Mouse (Mus musculus): Measurements from ENCODE around the gene Wdfy2. TPM values are rescaled to one million over a fixed set of nuclear protein-coding genes. Genes with fewer than 3 reads are reported as not detected.

Wdfy2 gene
- polyA plus RNA-seq, 1 experiment from 2014 or later = 3.7 TPM

DNA sequence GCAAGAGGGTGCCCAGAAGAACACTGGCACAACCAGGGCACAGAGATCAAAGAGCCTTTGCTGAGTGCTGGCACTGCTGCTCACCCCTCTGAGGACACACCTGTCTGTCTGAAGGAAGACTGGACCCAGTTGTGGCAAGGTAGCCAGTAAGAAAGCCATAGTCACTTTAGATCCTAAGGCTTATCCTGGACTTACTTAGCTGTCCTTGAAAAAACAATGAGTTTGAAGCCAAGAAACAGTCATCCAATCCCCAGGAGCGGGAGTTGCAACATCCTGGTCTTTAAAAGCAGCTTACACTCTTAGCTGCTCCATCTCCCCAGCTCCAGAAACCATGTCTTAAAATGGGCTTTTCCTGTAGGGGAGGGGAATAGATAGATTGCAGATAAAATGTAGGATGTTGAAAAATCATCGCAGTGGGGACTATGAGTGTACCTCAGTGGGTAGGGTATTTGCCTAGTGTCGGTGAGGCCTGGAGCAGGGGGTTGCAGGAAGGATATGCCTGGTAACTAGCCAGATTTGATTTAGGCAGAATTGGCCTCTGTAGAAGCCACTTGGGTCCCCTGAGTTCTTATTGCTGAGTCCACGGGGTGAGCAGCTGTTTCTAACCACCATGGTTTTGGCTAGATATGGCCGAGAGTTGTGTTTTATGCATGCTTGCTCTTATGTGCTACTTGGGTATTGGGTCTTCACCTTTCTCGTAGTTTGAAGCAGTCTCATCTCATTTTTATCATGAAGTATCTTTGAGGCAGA lies 99.3 kb downstream of the Wdfy2 start:
- 80% methylated on average over 6 of the region's 6 CpGs for WGBS
- peaks cover 29% of the 10 kb centered on the region for H3K36me3 ChIP-seq
- peaks cover 13% of the 10 kb centered on the region; the same call in 1 of the 2 replicates for H3K4me1 ChIP-seq
- H3K27ac ChIP-seq (replicated peaks) = no peak overlapping the region
- 0 out of 2 replicates have a peak, but pooled peaks cover 6% of the 10 kb centered on the region for H3K9me3 ChIP-seq
- H3K4me3 ChIP-seq = no peak overlapping the region
- H3K9ac ChIP-seq = no peak overlapping the region
- ATAC-seq (ENCODE audit: extremely low read depth, insufficient number of reproducible peaks, low FRiP score, low TSS enrichment) = no peak
- H3K4me2 ChIP-seq = no peak overlapping the region
- no peaks in the 10 kb centered on the region for H3K27me3 ChIP-seq (replicated peaks)

DNA sequence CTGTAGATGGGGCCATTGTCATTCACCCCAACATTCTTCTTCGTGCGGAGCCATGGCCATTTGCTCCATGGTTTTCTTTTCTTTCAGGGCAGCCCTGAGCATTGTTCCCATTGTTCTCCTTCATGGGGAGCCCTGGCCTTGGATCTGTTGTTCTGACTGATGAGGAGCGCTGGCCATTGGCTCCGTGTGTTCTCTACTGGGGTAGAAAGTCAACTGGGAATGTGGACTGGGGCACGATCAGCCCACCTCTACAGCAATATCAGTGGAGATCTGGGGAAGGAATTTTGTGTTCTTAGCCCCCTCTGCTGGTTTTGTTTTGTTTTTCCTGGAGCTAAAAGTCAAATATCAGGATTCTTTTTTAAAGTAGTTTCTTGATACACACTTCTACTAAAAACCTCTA lies 100.2 kb downstream of the Wdfy2 start:
- no peak for ATAC-seq (ENCODE audit: extremely low read depth, insufficient number of reproducible peaks, low FRiP score, low TSS enrichment)
- 76% methylated on average over 5 of the region's 5 CpGs for WGBS
- Histone ChIP-seq H3K4me2 (no peak overlapping the region), H3K27me3 (replicated peaks) (no peaks in the 10 kb centered on the region), H3K36me3 (peaks cover 36% of the 10 kb centered on the region), H3K4me1 (peaks cover 13% of the 10 kb centered on the region; the same call in 1 of the 2 replicates), H3K4me3 (no peak overlapping the region), H3K9ac (no peak overlapping the region), H3K27ac (replicated peaks) (no peak overlapping the region), H3K9me3 (0 out of 2 replicates have a peak, but pooled peaks cover 6% of the 10 kb centered on the region)

DNA sequence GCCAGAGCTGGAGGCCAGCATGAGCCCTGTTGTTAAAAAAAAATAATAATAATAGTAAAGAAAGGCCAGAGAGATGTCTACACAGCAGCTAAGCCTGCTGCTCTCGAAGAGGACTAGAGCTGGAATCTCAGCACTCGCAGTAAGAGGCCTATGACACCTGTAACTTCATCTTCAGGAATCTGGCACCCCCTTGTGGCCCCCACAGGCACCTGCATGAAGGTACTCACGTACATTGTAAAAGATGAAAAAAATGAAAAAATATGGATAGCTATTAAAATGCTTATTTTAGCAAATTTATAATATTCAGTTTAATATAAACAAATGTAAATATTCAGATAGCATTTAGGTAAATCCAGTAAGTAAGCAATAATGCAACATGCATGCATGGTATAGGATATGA lies 102.0 kb downstream of the Wdfy2 start:
- Histone ChIP-seq H3K4me3 (no peak overlapping the region), H3K27ac (replicated peaks) (no peak overlapping the region), H3K36me3 (peaks cover 43% of the 10 kb centered on the region), H3K27me3 (replicated peaks) (no peaks in the 10 kb centered on the region), H3K4me1 (peaks cover 13% of the 10 kb centered on the region; the same call in 1 of the 2 replicates), H3K9ac (no peak overlapping the region), H3K4me2 (no peak overlapping the region), H3K9me3 (0 out of 2 replicates have a peak, but pooled peaks cover 6% of the 10 kb centered on the region)
- 89% methylated on average over 3 of the region's 3 CpGs for WGBS
- no peak for ATAC-seq (ENCODE audit: extremely low read depth, insufficient number of reproducible peaks, low FRiP score, low TSS enrichment)

DNA sequence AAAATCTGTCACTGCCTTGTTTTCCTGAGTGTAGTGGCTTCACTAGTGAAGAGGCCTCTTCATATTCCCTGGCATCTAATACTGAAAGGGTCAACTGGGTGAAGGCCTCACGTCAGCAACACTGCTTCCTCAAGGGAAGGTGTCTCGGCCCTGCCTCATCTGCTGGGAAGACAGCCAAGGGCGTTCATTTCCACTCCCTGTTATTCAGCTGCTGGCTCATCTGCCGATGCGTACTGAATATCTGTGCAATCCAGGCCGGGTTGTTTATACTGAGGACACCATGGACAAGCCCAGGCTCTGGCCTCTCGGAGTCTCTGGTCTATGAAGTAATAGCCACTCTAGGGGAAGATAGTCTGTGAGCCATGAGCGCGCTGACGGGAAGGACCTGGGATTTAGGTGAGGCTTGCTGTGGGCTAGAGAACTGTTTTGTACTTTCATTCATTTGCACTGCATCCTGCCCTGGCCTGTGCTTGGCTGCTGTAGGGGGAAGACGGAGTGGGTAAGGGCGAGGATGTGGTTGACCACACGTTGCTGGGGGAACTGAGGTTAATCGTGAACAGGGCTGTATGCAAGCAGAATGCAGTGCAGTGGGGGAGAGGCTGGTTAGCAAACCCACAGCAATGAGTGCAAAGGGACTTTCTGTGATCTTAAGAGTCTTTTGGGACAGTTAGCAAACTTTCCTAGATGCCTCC lies 103.1 kb downstream of the Wdfy2 start:
- peak overlapping the region; percentile 42; the same call in 1 of the 2 replicates for H3K27ac ChIP-seq (replicated peaks)
- H3K4me3 ChIP-seq = no peak overlapping the region
- WGBS = 66% methylated on average over 14 of the region's 14 CpGs
- no peaks in the 10 kb centered on the region for H3K27me3 ChIP-seq (replicated peaks)
- H3K36me3 ChIP-seq = peaks cover 49% of the 10 kb centered on the region
- H3K9ac ChIP-seq = no peak overlapping the region
- H3K4me1 ChIP-seq = peaks cover 13% of the 10 kb centered on the region; the same call in 1 of the 2 replicates
- ATAC-seq (ENCODE audit: extremely low read depth, insufficient number of reproducible peaks, low FRiP score, low TSS enrichment) = no peak
- no peak overlapping the region for H3K4me2 ChIP-seq
- H3K9me3 ChIP-seq = 0 out of 2 replicates have a peak, but pooled peaks cover 6% of the 10 kb centered on the region

DNA sequence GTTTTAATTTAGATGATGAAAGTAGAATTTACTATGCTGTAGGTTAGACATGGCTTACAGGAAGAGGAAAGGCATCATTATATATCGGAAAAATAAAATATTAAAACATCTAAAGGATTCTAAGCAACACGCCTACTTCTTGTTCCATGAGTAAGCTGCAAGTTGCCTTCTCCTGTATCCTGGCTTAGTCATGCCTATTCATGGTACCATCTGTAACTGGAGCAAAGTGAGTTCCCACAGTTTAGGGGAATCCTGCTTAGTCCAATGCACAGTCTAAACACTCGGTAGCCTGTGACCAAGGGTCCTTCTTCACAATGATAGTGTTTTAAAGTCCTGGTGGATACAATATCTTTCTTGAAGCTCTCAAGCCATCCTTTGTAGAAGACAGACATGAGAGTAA lies 109.3 kb downstream of the Wdfy2 start:
- ATAC-seq (ENCODE audit: extremely low read depth, insufficient number of reproducible peaks, low FRiP score, low TSS enrichment) = no peak
- no peak overlapping the region for H3K9ac ChIP-seq
- no peak overlapping the region for H3K4me3 ChIP-seq
- peaks cover 69% of the 10 kb centered on the region for H3K36me3 ChIP-seq
- no peaks in the 10 kb centered on the region for H3K4me1 ChIP-seq
- H3K4me2 ChIP-seq = no peak overlapping the region
- WGBS = 83% methylated on average over 3 of the region's 3 CpGs
- H3K27me3 ChIP-seq (replicated peaks) = no peaks in the 10 kb centered on the region
- no peak overlapping the region for H3K27ac ChIP-seq (replicated peaks)
- no peaks in the 10 kb centered on the region for H3K9me3 ChIP-seq

DNA sequence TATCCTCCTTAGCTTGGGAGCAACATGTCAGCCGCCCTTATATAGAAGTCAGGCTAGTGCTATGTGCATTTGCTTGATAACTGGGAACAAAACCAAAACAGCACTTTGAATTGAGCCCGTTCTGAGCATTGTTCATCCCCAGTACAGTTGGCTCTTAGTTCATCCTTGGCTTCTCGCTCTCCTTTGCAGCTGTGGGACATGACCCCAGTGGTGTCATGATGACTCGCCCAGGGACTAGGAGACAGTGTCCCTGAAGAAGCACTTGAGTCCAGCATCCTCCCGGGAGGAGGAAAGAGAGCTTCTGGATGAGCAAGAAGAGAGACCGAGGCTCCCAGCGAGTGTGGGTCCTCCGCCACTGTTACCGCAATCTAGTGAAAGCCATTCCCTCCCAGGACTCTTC lies 118.6 kb downstream of the Wdfy2 start:
- ATAC-seq (ENCODE audit: extremely low read depth, insufficient number of reproducible peaks, low FRiP score, low TSS enrichment) = no peak
- Histone ChIP-seq H3K27me3 (replicated peaks) (no peaks in the 10 kb centered on the region), H3K27ac (replicated peaks) (no peak overlapping the region), H3K36me3 (peaks cover 83% of the 10 kb centered on the region), H3K9ac (no peak overlapping the region), H3K9me3 (no peaks in the 10 kb centered on the region), H3K4me3 (no peak overlapping the region), H3K4me2 (no peak overlapping the region), H3K4me1 (peaks cover 6% of the 10 kb centered on the region; the same call in 1 of the 2 replicates)
- WGBS = 80% methylated on average over 9 of the region's 9 CpGs

DNA sequence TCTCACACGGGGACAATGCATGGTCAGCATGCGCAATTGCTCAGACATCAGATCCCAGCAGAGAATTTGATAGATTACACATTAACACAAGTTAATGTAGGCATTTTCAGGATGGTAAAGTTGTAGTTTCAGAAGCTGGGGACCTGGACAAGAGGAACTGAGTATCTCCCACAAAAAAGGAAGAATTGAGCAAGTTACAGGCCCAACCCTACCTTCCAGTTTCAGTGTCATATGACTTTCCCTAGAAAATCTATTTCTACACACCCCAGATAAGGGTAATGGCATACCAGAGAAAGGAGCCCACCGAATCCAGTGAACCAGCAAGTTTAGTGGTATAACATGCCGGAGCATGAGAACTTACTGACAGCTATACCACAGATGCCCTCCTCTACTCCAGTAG lies 126.2 kb downstream of the Wdfy2 start:
- Histone ChIP-seq H3K27me3 (replicated peaks) (no peaks in the 10 kb centered on the region), H3K4me2 (no peak overlapping the region), H3K9me3 (no peaks in the 10 kb centered on the region), H3K27ac (replicated peaks) (no peak overlapping the region), H3K4me3 (no peak overlapping the region), H3K4me1 (peaks cover 19% of the 10 kb centered on the region), H3K9ac (no peak overlapping the region), H3K36me3 (peaks cover 24% of the 10 kb centered on the region)
- no peak for ATAC-seq (ENCODE audit: extremely low read depth, insufficient number of reproducible peaks, low FRiP score, low TSS enrichment)
- 74% methylated on average over 4 of the region's 4 CpGs for WGBS

DNA sequence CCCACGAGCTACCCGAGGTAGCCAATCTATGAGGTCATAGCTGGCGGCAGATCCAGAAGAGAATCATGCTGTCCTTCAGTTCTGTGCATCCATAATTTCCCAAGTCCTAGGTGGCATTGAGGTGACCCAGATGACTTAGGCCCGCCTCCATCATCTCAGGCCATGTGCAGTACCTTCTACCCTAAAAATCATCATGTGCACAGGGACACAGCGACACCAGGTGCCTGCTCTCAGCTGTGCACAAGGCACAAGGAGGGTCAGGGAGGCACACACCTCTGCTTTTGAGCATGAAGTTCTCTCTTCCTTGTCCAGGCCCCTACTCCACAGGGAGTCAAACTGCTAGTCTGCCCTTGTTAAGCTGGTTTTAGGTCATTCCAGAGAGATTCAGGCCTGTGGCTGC lies 127.9 kb downstream of the Wdfy2 start:
- 69% methylated on average over 5 of the region's 5 CpGs for WGBS
- ATAC-seq (ENCODE audit: extremely low read depth, insufficient number of reproducible peaks, low FRiP score, low TSS enrichment) = no peak
- peak overlapping the region; percentile 71 for H3K4me2 ChIP-seq

DNA sequence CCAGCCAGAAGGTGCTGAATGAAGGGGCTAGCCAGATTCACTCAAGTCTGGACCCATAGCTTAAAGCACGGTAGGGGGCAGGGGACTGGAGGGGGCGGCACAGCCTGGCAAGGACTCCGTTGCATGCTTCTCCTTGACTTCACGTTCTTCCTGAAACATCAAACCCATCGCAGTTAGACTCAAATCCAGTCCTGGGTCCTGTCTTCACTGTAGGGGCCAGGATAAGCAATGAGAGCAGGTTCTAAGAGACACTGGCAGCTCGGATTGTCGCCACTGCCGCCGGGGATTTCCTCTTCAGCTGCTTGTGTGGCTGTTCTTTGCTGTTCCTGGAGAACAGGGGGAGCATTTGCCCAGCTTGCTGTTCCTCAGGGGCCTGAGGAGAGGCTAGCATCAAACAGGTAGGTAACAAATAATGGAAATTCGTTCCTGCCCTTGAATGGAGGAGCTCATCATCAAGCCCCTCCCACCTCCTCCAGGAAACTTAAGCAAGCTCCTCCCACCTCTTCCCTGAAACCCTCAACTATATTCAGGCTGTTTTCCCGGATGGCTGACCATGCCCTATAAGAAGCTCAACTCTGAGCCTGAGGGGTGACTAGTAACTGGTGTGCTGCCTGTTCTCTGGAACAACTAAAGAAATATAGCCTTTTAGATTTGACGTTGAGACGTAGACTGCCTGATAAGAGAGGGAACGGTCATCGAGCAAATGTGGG lies 128.5 kb downstream of the Wdfy2 start:
- H3K4me2 ChIP-seq = peak overlapping the region; percentile 71
- peak overlapping the region; percentile 46 for H3K27ac ChIP-seq (replicated peaks)
- peaks cover 20% of the 10 kb centered on the region for H3K4me1 ChIP-seq
- H3K36me3 ChIP-seq = peaks cover 6% of the 10 kb centered on the region; the same call in 1 of the 2 replicates
- no peaks in the 10 kb centered on the region for H3K9me3 ChIP-seq
- no peaks in the 10 kb centered on the region for H3K27me3 ChIP-seq (replicated peaks)
- H3K4me3 ChIP-seq = peak overlapping the region; percentile 48
- peak overlapping the region; percentile 73 for H3K9ac ChIP-seq
- WGBS = 16% methylated on average over 15 of the region's 15 CpGs
- no peak for ATAC-seq (ENCODE audit: extremely low read depth, insufficient number of reproducible peaks, low FRiP score, low TSS enrichment)

More for the DNA sequence above, 127.9 kb downstream of the Wdfy2 start:
- Histone ChIP-seq H3K36me3 (peaks cover 9% of the 10 kb centered on the region; the same call in 1 of the 2 replicates), H3K4me3 (peak overlapping the region; percentile 48), H3K9ac (peak overlapping the region; percentile 73), H3K27me3 (replicated peaks) (no peaks in the 10 kb centered on the region), H3K4me1 (peaks cover 20% of the 10 kb centered on the region), H3K9me3 (no peaks in the 10 kb centered on the region), H3K27ac (replicated peaks) (peak overlapping the region; percentile 46; the same call in 1 of the 2 replicates)

DNA sequence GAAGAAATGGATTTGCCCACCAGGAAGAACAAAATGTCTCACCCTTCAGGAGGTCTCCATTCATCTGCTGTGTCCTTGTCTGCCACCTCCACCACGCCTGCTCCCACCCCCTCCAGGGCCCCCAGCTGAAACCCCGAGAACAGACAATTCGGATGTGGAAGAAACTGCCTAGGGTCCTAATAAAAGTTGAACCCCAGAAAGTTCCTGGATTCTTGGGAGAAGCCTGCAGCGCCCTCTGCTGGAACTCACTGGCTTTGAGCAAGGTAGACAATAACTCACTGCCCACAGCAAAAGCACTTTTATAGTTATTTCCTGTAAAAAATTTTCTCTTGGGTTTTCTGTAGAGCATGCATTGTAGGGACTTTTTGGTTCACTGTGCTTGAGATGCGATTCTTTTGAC lies 137.6 kb downstream of the Wdfy2 start:
- H3K4me3 ChIP-seq = no peak overlapping the region
- no peaks in the 10 kb centered on the region for H3K36me3 ChIP-seq
- no peaks in the 10 kb centered on the region for H3K9me3 ChIP-seq
- no peaks in the 10 kb centered on the region for H3K4me1 ChIP-seq
- 12% methylated on average over 5 of the region's 5 CpGs for WGBS
- H3K4me2 ChIP-seq = peak overlapping the region; percentile 43
- no peak for ATAC-seq (ENCODE audit: extremely low read depth, insufficient number of reproducible peaks, low FRiP score, low TSS enrichment)
- H3K27me3 ChIP-seq (replicated peaks) = peaks cover 12% of the 10 kb centered on the region; the same call in 1 of the 2 replicates
- no peak overlapping the region for H3K27ac ChIP-seq (replicated peaks)
- H3K9ac ChIP-seq = no peak overlapping the region

DNA sequence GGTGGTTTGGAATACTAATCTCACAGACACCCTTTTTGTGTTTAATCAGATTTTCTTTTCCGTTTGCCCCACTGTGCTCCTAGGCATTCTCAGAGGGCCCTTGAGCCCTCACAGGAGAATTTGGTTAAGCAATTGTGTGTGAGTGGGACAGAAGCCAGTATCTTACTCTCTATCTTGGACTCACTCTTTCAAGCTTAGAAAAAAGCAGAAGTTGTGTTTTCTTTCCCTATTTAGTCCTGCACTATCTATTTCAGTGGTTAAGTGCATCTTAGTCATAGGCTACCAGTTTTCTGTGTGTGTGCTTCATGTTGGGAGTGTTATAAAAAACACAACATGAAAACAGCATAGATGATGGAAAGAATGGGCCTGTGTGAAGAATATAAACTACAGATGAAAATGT lies 142.3 kb downstream of the Wdfy2 start:
- WGBS = 63% methylated on average over 1 of the region's 1 CpGs
- no peaks in the 10 kb centered on the region for H3K9me3 ChIP-seq

More for the DNA sequence above, 142.3 kb downstream of the Wdfy2 start:
- Histone ChIP-seq H3K27me3 (replicated peaks) (peaks cover 2% of the 10 kb centered on the region; the same call in 1 of the 2 replicates), H3K4me3 (no peak overlapping the region), H3K4me1 (no peaks in the 10 kb centered on the region), H3K9ac (no peak overlapping the region), H3K36me3 (no peaks in the 10 kb centered on the region), H3K4me2 (no peak overlapping the region), H3K27ac (replicated peaks) (no peak overlapping the region)
- ATAC-seq (ENCODE audit: extremely low read depth, insufficient number of reproducible peaks, low FRiP score, low TSS enrichment) = no peak
